Mouse (Mus musculus) left cerebral cortex, adult 18-20 months (tissue): ENCODE results near the gene Fsd1. TPM values are rescaled to one million over a fixed set of nuclear protein-coding genes. Genes with fewer than 3 reads are reported as not detected.

Experiments
- DNase-seq, 2 experiments: peaks; one replicate each; pipeline ENCODE4 v3.0.0; 2021 to 2022; ENCODE audit warnings: low spot score in 2 of 2, mixed read lengths in 1 of 2
- total RNA-seq, 2 experiments: library from RNA; stranded (reverse); gene quantifications; 2 replicates each; pipeline ENCODE4 v1.2.3; 2021

Fsd1 gene
- total RNA-seq, 2 experiments from 2014 or later = 81.3 to 86.5 TPM

GRCm38 (mm10) chr17:56008356-56009087 lies 22.2 kb downstream of the Fsd1 start:
- DNase-seq = peak; percentile 94

DNA sequence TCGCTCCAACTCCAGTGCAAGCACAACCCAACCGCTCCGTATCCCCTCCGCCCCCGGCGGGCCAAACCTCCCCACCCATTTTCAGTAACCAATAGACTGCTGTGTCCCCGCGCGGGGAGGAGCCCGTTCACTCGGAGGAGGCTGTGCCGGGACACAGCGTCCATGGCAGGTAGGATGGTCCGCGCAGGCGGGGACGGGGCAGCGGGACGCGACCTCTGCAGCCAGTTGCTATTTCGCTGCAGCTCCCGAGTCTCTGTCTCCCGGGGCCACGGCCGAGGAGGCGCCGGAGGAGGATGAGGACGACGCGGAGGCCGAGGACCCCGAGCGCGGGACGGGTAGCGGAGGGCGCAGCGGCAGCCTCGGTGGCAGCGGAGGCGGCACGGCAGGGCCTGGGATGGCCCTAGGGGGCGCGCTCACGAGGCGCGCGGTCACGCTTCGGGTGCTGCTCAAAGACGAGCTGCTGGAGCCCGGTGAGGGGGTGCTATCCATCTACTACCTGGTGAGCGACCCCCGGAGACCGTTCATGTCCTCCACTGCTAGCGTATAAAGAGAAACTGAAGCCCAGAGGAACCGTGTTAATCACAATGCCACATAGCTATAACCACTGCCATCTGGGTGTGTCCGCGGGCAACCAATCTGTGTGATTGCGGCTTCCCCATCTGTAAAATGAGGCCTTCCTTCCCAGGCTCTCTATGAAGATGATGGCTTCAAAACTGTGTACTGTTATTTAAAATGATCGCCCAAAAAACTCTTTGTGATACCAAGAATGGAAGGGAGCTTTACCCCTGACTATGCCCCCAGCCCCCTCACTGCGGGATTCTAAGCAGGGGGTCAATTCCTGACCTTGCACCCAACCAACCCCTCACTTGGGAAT lies 23.0 kb downstream of the Fsd1 start:
- peak; percentile 89 to 96 for DNase-seq

DNA sequence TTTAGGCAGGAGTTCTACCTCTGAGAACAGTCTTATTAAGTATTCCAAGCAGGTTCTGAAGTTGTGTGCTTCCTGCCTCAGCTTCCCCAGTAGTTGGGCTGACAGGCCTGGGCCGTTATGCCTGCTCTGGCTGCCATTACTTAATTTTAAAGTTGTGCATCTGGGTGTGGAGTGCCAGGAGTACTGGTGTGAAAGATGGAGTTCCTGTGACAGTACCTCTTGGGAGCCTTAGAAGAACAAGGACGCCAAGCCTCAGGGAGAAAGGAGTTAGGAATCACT lies 23.6 kb downstream of the Fsd1 start:
- no peak for DNase-seq

DNA sequence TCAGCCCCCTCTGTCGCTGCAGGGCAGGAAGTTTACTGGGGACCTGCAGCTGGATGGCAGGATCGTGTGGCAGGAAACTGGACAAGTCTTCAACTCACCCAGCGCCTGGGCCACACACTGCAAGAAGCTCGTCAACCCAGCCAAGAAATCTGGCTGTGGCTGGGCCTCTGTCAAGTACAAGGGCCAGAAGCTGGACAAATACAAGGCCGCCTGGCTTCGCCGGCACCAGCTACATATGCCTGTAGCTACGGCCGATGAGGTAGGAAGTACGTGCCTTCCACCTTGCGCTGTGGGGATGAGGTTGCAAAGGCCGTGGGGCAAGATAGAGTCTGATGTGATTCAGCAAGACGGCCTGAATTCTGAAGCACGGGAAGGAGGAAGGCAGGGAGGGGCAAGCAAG lies 23.9 kb downstream of the Fsd1 start:
- no peak for DNase-seq

- peak; percentile 69 to 83 for DNase-seq
Observed at GRCm38 (mm10) chr17:56010681-56011080, 24.4 kb downstream of the Fsd1 start.

DNA sequence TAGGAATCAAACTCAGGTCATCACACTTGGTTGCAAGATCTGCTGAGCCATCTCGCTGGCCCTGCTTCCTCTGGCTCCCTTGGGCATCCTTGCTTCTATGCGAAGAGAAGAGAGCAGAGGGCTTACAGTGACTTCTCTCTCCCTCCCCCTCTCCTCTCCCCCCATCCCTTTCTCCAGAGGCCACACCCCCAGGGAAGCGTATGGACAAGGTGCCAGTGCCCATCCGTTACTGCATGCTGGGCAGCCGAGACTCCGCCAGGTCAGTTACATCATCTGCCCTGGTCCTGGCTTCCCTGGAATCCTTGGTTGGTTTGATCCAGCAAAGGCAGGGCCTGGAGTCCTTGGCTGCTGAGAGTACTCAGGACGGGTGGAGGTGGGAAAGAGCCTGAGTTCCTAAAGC lies 25.1 kb downstream of the Fsd1 start:
- DNase-seq = no peak

GRCm38 (mm10) chr17:56015293-56015692 lies 29.0 kb downstream of the Fsd1 start:
- DNase-seq = no peak

DNA sequence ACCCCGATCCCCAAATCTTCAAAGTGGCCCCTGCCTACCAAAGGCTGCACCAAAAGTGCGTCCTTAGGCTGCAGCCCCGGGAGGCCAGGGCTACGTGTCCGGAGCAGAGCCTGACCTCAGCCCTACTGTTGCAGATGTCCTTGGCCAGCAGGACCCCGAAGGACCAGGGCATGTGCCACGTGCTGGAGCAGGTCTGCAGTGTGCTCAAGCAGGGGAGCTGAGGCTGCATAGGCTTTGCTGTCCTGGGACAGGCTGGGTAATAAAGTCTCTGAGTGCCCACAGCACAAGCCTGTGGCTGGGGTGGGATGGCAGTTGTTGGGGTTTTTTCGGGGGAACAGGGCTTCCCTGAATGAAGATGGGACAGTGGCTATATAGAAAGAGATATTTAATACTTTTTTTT lies 30.1 kb downstream of the Fsd1 start:
- no peak for DNase-seq

- DNase-seq = no peak
Observed at GRCm38 (mm10) chr17:56016793-56017785, 30.8 kb downstream of the Fsd1 start.

- no peak for DNase-seq
Observed at GRCm38 (mm10) chr17:56017848-56018247, 31.5 kb downstream of the Fsd1 start.

- peak; percentile 66 to 68 for DNase-seq
Observed at GRCm38 (mm10) chr17:56018347-56019131, 32.2 kb downstream of the Fsd1 start.

GRCm38 (mm10) chr17:56020400-56021084 lies 34.2 kb downstream of the Fsd1 start:
- no peak for DNase-seq

DNA sequence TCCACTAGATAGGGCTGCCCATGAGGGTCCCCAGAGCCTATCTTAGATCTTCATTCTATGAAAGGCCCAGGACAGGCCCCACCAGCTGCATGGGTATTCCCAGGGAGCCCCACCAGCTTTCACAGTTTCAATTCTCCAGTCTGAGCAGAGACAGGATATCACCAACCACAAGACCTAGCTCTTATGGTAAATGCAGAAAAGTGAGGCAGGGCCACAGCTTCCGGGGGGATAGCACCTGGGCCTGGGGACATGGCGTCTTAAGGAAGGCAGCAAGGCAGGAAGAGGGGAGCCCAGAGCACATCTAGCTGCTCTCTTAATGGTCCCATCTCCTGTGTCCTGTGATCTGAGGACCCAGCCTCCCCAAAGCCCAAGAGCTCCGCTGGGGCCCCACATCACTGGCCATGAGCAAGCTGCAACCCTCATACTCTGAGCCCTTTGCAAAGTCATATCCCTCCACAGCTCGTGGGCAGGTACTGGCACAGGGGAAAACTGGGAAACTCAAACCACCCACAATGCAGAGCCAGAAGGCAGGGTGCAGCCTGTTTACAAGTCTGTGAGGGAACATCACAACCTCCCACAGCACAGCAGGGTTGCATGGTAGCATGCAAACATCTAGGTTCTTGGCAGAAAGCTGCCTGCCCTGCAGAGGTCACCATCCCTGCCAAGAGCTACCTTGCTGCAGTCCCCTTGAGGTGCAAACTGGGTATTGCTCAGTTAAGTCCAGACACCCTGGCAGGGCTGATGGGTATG lies 35.0 kb downstream of the Fsd1 start:
- DNase-seq = peak; percentile 63 to 78

DNA sequence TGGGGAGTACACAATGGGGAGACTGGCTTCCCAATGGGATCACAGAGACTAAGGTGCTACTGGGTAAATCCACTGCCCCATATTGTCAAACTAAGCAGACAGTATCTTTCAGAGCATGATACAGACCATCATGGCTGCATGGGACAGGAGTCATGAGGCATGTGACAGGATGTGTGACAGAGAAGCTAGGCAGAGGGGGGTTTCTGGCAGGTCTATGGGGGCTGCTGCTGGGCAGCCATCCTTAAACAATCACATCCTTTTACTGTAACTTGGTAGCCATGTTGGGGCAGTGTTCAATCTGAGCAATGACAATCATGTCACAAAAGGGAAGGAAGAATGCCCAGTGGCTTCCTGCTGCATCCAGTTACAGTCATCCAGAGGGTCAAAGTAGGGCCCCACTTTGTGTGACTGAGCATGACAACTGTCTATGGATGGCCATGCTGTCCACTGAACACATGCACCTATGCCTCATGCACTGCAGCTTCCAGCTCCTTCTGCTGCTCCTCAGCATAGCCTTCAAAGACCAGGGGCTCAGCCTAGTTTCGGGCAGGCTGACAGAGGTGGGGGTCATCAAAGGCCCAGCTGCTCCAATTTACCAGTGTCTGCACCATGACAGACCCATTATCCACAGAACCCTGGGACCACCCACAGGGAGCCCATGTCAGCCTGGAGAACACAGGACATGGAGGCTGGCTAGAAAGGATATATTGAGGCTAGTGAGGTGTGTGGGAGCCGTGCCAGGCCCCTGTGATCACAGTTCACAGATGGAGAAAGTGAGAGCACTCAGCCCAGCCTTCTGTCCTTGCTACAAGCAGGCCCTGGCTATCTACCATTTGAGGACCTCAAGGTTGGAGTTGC lies 36.1 kb downstream of the Fsd1 start:
- DNase-seq = no peak

GRCm38 (mm10) chr17:56022989-56023290 lies 36.6 kb downstream of the Fsd1 start:
- no peak for DNase-seq

DNA sequence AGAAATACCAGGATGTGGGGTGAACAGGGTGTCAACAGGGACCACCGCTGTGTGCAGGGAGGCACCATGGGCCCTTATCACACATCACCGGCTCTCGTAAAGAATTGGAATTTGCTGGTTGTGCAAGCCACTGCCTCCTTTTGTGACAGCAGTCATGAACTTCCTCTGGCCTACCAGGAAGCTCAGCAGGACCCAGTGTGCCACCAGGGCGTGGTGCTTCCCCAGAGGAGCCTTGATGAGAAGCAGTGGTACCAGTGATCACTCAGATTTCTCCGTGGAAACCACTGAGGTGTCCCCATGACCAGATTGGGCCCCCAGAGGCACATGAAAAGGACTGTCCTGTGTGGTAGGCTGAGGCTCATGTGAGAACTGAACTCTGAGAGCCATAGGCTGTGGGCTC lies 37.1 kb downstream of the Fsd1 start:
- no peak for DNase-seq

DNA sequence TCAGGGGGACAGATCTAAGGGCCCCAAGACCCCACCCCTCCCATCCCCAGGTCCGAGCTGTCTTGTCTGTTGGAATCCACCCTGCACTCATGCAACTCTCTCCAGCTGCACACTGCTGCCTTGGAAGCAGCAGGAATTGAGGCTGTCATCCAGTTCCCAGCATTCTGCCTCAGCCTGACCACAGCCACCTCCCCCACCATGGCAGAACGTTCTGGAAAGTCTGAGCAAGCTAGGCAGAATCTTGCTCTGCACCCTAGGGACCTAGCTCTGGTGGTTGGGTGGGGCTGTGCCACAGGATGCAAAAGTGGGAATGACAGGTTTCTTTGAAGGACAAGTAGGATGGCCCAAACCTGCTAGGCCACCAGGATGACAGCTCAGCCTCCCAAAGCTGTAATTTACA lies 38.2 kb downstream of the Fsd1 start:
- DNase-seq = no peak

DNA sequence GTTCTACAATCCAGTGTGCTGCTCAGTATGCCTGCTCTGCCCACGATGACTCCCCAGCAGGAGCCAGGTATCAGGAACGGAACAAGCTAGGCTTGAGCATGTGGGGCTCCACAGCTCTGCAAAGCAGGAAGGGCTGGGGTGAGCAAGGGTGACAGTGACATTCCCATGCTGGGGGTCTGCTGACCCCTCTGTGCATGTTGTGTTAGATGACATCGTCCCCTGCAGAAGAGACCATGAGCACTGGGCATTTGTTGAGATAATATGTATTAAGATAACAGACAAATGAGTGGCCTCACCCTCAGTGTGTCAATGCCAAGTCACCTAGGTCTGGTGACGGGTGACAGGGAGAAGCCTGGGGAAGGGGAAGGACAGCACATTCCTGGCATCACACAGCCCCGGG lies 38.6 kb downstream of the Fsd1 start:
- DNase-seq = no peak

DNA sequence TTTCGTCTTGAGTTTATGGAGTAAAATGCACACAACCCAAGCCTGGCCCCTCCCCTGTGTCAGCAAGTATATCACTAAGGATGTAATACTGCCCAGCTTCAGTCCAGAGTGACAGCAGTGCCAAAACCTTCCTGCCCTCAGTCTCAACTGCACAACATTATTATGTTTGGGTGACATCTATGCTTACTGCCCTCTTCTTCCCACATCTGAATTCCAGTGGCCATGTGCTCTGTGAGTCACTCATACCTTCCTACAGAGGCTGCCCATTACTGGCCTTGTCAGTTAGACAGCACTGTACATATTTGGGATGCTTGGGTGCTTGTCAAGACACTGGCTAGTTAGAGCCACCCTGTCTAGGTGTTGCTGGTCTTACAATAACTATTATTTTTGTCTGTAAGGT lies 40.0 kb downstream of the Fsd1 start:
- no peak for DNase-seq
